10 mouse cellular contexts compared by ENCODE assay signal in the genomic region with DNA sequence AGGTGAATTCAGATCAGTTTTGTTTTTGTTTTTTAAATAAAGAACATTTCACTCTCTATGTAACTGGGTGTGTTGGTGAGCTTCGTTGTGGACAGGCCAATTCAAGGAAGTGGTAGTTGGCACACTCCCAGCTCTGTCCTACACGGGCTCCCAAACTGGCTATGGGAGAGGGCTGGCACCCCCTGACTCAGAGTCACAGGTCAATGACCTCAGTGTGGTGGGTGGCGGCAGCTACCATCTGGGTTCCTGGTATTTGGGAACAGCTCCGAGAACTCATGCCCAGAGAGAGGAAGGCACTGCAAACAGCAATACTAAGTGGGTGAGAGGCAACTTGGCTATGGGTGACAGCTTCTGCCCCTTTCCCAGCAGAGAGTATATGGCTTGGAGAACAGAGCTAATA. TPM values are rescaled to one million over a fixed set of nuclear protein-coding genes. Genes with fewer than 3 reads are reported as not detected.
DNase-seq lines count a peak whose midpoint lies in the region; ATAC-seq and TF ChIP-seq lines count a peak whose summit lies in the region.
"Had no signal": no experiment of that assay in that cellular context is flagged by ENCODE, and none has a peak within 500 bp of the region (broad histone marks: within the 10 kb centered on the region; RNA-seq: fewer than 3 reads in every experiment).

No protein-coding gene starts in this region.

- TF ChIP-seq POLR2A in lung, adult 2 months (IDR thresholded peaks at IDR 0.05; ENCODE audit: borderline replicate concordance, extremely low read depth, low read depth, low read length): no peak

- peak; percentile 82 for ATAC-seq in granulocyte monocyte progenitor cell, adult 5-6 weeks (replicated peaks; ENCODE audit: poor library complexity, severe bottlenecking)

- no peak overlapping the region for H3K4me3 ChIP-seq in lung, adult 2 months (replicated peaks; ENCODE audit: extremely low read depth, low read depth, low read length)
- H3K4me3 ChIP-seq: erythroblast, embryonic 14.5 days; myocyte had no signal

- H3K4me1 ChIP-seq in lung, adult 2 months (ENCODE audit: control insufficient read depth, insufficient read depth, low read length): peaks cover 5% of the 10 kb centered on the region; the same call in 1 of the 2 replicates

- 26% methylated on average over 4 of the region's 4 CpGs for WGBS in lung, adult 2 months

- intact Hi-C loops in left cerebral cortex, postnatal 36 days (cut with DNase I): no loop called here

- TF ChIP-seq CTCF in lung, adult 2 months (IDR thresholded peaks at IDR 0.05; ENCODE audit: insufficient read depth, low read length): no peak

- DNase-seq in lung, adult 18-20 months: peak; percentile 72 to 76
- no peak for DNase-seq in lung, adult 2 months
- DNase-seq in adrenal gland, postnatal 14 days: peak; percentile 64
- peak; percentile 54 for DNase-seq in lung, postnatal 14 days
- no peak for DNase-seq in cerebellum, postnatal 36 days
- no peak for DNase-seq in cerebellum, postnatal 14 days
- no peak for DNase-seq in left cerebral cortex, postnatal 36 days (ENCODE audit: low spot score in 2 of 2)

RNA-seq across cellular contexts. Expression of a gene that starts 19.1 kb away (rescaled TPM):
- polyA plus RNA-seq in lung, adult 2 months (2012; rRNA removed): 53.2 and 57.4 TPM in 2 replicates
- total RNA-seq in adrenal gland, postnatal 14 days (2021): 11.7 and 21.9 TPM in 2 replicates
- 8.7 and 15.9 TPM in 2 replicates for total RNA-seq in granulocyte monocyte progenitor cell, adult 5-6 weeks (2014; fragmentation: Nextera tagmentation)
- total RNA-seq in granulocyte monocyte progenitor cell, adult 5-6 weeks (2017): 7.6 and 9.0 TPM in 2 replicates
- total RNA-seq in left cerebral cortex, postnatal 36 days (2021): 10 to 100 TPM; 65.5 to 77.2 TPM

Comparison
In these comparisons a context has a peak if more than half of its experiments do, and no peak if none do; other contexts are left out.
1. DNase-seq: peak in lung, adult 18-20 months (2 of 2), adrenal gland, postnatal 14 days (single experiment) and lung, postnatal 14 days (single experiment); none in lung, adult 2 months (single experiment), cerebellum, postnatal 36 days (0 of 2), cerebellum, postnatal 14 days (0 of 2) and left cerebral cortex, postnatal 36 days (0 of 2).